Mouse (Mus musculus): Measurements from ENCODE around the gene Cdk5rap3. TPM values are rescaled to one million over a fixed set of nuclear protein-coding genes. Genes with fewer than 3 reads are reported as not detected.

The Cdk5rap3 gene
- total RNA-seq, 2 experiments from 2014 or later = 28.6 to 30.0 TPM

- TF ChIP-seq CTCF (IDR thresholded peaks at IDR 0.05) = peak; percentile 88
- Histone ChIP-seq H3K4me3 (no peak overlapping the region), H3K27ac (no peak overlapping the region)
- peak; percentile 80 to 84 for DNase-seq (ENCODE audit: extremely low spot score in 1 of 2, low spot score in 2 of 2)
- intact Hi-C loops (cut with DNase I) = loop anchor here (1.0 kb wide), 1 partner anchor 43 kb away; no protein-coding TSS in a partner anchor
These were observed 6.3 kb downstream of the Cdk5rap3 start for GRCm38 (mm10) chr11:96910003-96910402.

- no peak for TF ChIP-seq CTCF (IDR thresholded peaks at IDR 0.05)
- Histone ChIP-seq H3K4me3 (no peak overlapping the region), H3K27ac (no peak overlapping the region)
- no peak for DNase-seq (ENCODE audit: extremely low spot score in 1 of 2, low spot score in 2 of 2)
- intact Hi-C loops (cut with DNase I) = no loop called here
These were observed 7.7 kb downstream of the Cdk5rap3 start for GRCm38 (mm10) chr11:96908594-96908993.

GRCm38 (mm10) chr11:96906431-96907161 lies 9.7 kb downstream of the Cdk5rap3 start:
- DNase-seq (ENCODE audit: extremely low spot score in 1 of 2, low spot score in 2 of 2) = no peak
- 0 out of 2 replicates have a peak overlapping the region, but pooled peaks have one; percentile 40 for H3K27ac ChIP-seq
- no peak overlapping the region for H3K4me3 ChIP-seq
- intact Hi-C loops (cut with DNase I) = no loop called here
- no peak for TF ChIP-seq CTCF (IDR thresholded peaks at IDR 0.05)

- peak overlapping the region; percentile 46; the same call in 1 of the 2 replicates for H3K27ac ChIP-seq
- TF ChIP-seq CTCF (IDR thresholded peaks at IDR 0.05) = no peak
- H3K4me3 ChIP-seq = no peak overlapping the region
- intact Hi-C loops (cut with DNase I) = no loop called here
- no peak for DNase-seq (ENCODE audit: extremely low spot score in 1 of 2, low spot score in 2 of 2)
These were observed 13.4 kb downstream of the Cdk5rap3 start for GRCm38 (mm10) chr11:96902639-96903635.

DNA sequence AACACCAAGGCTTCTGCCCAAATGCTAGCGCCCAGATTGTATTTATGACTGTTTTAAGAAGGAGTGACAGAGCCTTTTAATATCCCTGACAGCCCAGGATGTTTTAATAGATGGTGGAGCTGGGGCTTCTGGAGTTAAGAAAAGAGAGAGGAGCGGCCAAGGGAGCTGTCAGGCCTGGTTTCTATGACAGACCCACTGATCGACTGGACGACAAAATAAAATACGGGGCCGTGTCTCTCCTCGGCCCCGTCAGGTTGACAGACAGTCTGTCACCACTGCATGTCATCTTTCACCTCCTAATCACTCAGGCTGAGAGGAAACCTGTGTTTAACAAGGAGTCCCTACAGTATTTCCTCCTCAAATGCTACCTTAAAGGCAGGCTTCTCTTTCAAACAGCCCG lies 15.0 kb downstream of the Cdk5rap3 start:
- intact Hi-C loops (cut with DNase I) = no loop called here
- H3K4me3 ChIP-seq = no peak overlapping the region
- no peak for DNase-seq (ENCODE audit: extremely low spot score in 1 of 2, low spot score in 2 of 2)
- TF ChIP-seq CTCF (IDR thresholded peaks at IDR 0.05) = no peak
- H3K27ac ChIP-seq = no peak overlapping the region

GRCm38 (mm10) chr11:96899449-96900306 lies 16.6 kb downstream of the Cdk5rap3 start:
- no peak for TF ChIP-seq CTCF (IDR thresholded peaks at IDR 0.05)
- DNase-seq (ENCODE audit: extremely low spot score in 1 of 2, low spot score in 2 of 2) = no peak
- H3K4me3 ChIP-seq = no peak overlapping the region
- intact Hi-C loops (cut with DNase I) = no loop called here
- no peak overlapping the region for H3K27ac ChIP-seq

DNA sequence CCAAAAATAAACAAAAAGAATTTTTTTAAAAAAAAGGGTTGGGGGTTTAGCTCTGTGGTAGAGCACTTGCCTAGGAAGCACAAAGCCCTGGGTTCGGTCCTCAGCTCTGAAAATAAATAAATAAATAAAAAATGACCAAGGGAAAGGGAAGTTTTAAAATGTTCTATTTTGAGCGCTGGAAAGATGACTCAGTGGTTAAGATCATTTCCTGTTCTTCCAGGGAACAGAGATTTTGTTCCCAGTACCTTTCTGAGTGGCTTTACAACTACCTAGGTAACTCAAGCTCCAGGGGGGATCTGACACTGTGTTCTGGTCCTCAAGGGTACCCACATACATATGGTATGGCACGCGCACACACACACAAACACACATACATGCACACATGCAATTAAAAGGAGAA lies 20.4 kb downstream of the Cdk5rap3 start:
- no peak for TF ChIP-seq CTCF (IDR thresholded peaks at IDR 0.05)
- no peak overlapping the region for H3K27ac ChIP-seq
- H3K4me3 ChIP-seq = no peak overlapping the region

GRCm38 (mm10) chr11:96893203-96893842 lies 23.0 kb downstream of the Cdk5rap3 start:
- Histone ChIP-seq H3K4me3 (no peak overlapping the region), H3K27ac (no peak overlapping the region)
- DNase-seq (ENCODE audit: extremely low spot score in 1 of 2, low spot score in 2 of 2) = no peak
- no peak for TF ChIP-seq CTCF (IDR thresholded peaks at IDR 0.05)
- intact Hi-C loops (cut with DNase I) = no loop called here

More for the DNA sequence above, 20.4 kb downstream of the Cdk5rap3 start:
- intact Hi-C loops (cut with DNase I) = no loop called here
- no peak for DNase-seq (ENCODE audit: extremely low spot score in 1 of 2, low spot score in 2 of 2)

DNA sequence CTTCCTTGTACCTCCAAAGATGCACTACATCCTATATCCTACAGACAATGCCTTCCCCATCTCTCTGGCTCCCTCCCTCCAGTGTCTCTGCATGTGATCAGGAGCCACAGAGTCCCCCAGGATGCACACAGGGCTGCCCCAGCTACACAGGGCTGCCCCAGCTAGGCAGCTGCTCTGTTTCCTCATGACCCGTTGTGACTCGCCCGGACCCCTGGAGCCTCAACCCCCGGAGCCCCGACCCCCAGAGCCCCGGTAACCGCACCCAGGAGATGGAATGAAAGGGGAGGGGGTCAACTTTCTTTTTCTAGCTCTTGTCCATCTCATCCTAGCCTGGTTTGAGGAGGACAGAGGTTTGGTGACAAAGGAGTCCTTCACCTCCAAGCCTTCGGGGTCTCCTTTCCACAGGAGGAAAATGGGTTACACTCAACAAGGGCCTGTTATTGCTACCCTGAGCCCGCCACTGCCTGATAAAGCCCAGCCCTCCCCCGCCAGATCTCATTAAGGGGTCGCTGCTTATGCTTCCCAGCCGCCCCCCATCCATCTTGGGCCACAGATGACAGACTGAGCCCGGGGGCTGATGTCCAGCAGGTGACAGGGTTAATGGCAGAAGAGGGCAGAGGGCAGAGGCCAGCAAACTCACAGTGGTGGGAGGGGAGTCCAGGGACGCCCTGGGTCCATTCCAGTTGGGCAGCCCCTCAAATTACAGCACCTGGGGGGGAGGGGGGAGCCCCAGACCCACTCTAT lies 24.3 kb downstream of the Cdk5rap3 start:
- Histone ChIP-seq H3K27ac (no peak overlapping the region), H3K4me3 (no peak overlapping the region)
- intact Hi-C loops (cut with DNase I) = no loop called here
- no peak for DNase-seq (ENCODE audit: extremely low spot score in 1 of 2, low spot score in 2 of 2)
- TF ChIP-seq CTCF (IDR thresholded peaks at IDR 0.05) = no peak

DNA sequence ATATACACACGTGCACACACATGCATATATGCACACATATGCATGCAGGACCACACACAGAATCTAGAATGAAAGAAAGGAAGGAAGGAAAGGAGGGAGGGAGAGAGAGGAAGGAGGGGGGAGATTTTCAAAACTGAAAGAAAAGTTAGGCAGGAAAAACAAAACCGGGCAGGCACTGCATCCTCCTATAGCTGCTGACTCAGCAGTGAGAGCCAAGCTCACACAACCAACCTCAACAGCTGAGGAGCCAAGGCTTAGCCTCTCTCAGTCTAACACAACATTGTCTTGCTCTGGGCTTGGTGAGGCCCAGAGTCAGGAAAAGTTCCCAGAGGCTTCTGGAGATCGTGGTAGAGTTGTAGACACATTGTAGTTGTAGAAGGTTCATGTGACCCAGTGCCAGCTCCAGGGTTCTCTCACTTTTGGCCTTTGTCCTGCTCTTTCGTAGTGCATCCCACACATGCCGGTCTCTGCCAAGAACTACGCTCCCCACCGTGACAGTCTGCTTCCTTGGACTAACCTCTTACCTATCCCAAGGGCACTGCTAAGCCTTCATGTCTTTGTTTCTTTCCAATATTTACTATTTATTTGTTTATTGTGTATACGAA lies 29.3 kb downstream of the Cdk5rap3 start:
- intact Hi-C loops (cut with DNase I) = no loop called here
- no peak for TF ChIP-seq CTCF (IDR thresholded peaks at IDR 0.05)
- no peak overlapping the region for H3K4me3 ChIP-seq
- DNase-seq (ENCODE audit: extremely low spot score in 1 of 2, low spot score in 2 of 2) = no peak
- no peak overlapping the region for H3K27ac ChIP-seq

Measured in left cerebral cortex, adult 2 months (tissue).